Mouse (Mus musculus) layer of hippocampus, postnatal 14 days (tissue): ENCODE results near the gene AC134908.4. TPM values are rescaled to one million over a fixed set of nuclear protein-coding genes. Genes with fewer than 3 reads are reported as not detected.
A peak's percentile ranks its signal among the peaks of the same experiment; 100 is the strongest.
"Not testable (repeated sequence)": the region's sequence is repeated elsewhere in the genome, so short reads cannot be mapped to it uniquely, and the experiment has no call there.

Experiments
- DNase-seq, 2 experiments: peaks; one replicate each; pipeline ENCODE4 v3.0.0; 2021 to 2022; ENCODE audit warnings: low spot score in 2 of 2, mixed read lengths in 1 of 2
- total RNA-seq, 2 experiments: library from RNA; stranded (reverse); gene quantifications; 2 replicates each; pipeline ENCODE4 v1.2.3; 2021

AC134908.4 gene
- total RNA-seq, 2 experiments from 2014 or later = not detected

- peak; percentile 86 to 93 for DNase-seq
Measured at GRCm38 (mm10) chr17:25808789-25809605, 13.5 kb upstream of the AC134908.4 start, which contains the start of gene Fbxl16. Gene Fbxl16, plus strand, starts transcription at chr17:25809085.

- no peak for DNase-seq
Measured at GRCm38 (mm10) chr17:25808028-25808427, 12.6 kb upstream of the AC134908.4 start.

GRCm38 (mm10) chr17:25807452-25807851 is 12.0 kb upstream of the AC134908.4 start:
- DNase-seq = not testable (repeated sequence)

GRCm38 (mm10) chr17:25806507-25806906 is 11.0 kb upstream of the AC134908.4 start:
- no peak for DNase-seq

- DNase-seq = peak; percentile 81 to 90
Measured at GRCm38 (mm10) chr17:25802825-25803517, 7.5 kb upstream of the AC134908.4 start.

- peak; percentile 67 to 82 for DNase-seq
Measured at GRCm38 (mm10) chr17:25801029-25801428, 5.6 kb upstream of the AC134908.4 start.

GRCm38 (mm10) chr17:25796951-25797369 is 1.5 kb upstream of the AC134908.4 start, which contains the start of gene Metrn:
Gene Metrn, minus strand, starts transcription at chr17:25797136.
- DNase-seq = peak in 1 of 2 experiments; percentile 79

- DNase-seq = no peak
Measured at GRCm38 (mm10) chr17:25796211-25796771, 832 bp upstream of the AC134908.4 start.

GRCm38 (mm10) chr17:25794998-25795397 is 461 bp downstream of the AC134908.4 start:
- no peak for DNase-seq

- no peak for DNase-seq
Measured at GRCm38 (mm10) chr17:25794197-25794596, 1.3 kb downstream of the AC134908.4 start.

- DNase-seq = peak; percentile 66 to 73
Measured at GRCm38 (mm10) chr17:25792615-25793014, 2.8 kb downstream of the AC134908.4 start, which contains the start of gene Fam173a. Gene Fam173a, minus strand, starts transcription at chr17:25792901.

- peak; percentile 86 to 89 for DNase-seq
Measured at GRCm38 (mm10) chr17:25791843-25792527, 3.5 kb downstream of the AC134908.4 start.

- DNase-seq = no peak
Measured at GRCm38 (mm10) chr17:25791320-25791842, 4.1 kb downstream of the AC134908.4 start.

- no peak for DNase-seq
Measured at GRCm38 (mm10) chr17:25786781-25787504, 8.5 kb downstream of the AC134908.4 start.

GRCm38 (mm10) chr17:25786280-25786679 is 9.2 kb downstream of the AC134908.4 start, which contains the start of gene Ccdc78:
Gene Ccdc78, plus strand, starts transcription at chr17:25786580.
- DNase-seq = no peak

- DNase-seq = peak; percentile 98 to 99
Measured at GRCm38 (mm10) chr17:25785281-25785745, 10.1 kb downstream of the AC134908.4 start, which contains the start of gene Haghl. Gene Haghl, minus strand, starts transcription at chr17:25785673.

- no peak for DNase-seq
Measured at GRCm38 (mm10) chr17:25783861-25784574, 11.4 kb downstream of the AC134908.4 start.

GRCm38 (mm10) chr17:25783086-25783485 is 12.4 kb downstream of the AC134908.4 start:
- DNase-seq = no peak

GRCm38 (mm10) chr17:25781339-25781738 is 14.1 kb downstream of the AC134908.4 start:
- no peak for DNase-seq
